Mouse (Mus musculus): ENCODE measurements around the gene Ift122. TPM values are rescaled to one million over a fixed set of nuclear protein-coding genes. Genes with fewer than 3 reads are reported as not detected.
A peak's percentile ranks its signal among the peaks of the same experiment; 100 is the strongest.

The Ift122 gene
- polyA plus RNA-seq, 1 experiment from 2014 or later, result 20.4 TPM

DNA sequence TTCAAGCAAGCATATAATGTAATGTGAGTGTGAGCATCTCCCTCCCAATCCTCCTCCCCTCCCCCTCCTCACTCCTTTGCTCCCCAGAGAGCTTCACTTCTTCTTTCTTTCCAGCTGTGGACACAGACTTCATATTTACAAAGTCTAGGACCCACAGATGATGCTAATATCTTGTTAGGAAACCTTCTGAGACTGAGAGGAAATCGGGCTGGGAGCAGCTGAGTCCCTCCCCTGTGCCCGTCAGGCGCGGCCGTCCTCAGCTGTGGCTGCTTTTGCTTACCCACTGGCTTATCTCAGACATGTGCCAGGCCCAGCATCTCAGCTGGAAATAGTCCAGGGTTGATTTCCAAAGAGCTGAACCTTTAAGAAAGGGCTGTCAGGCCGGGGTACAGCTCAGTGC is 93.1 kb downstream of the Ift122 start:
- Histone ChIP-seq H3K4me3 (ENCODE audit: low read depth, low read length) (no peak overlapping the region), H3K9me3 (ENCODE audit: control insufficient read depth, low read length) (peaks cover 2% of the 10 kb centered on the region; the same call in 1 of the 2 replicates), H3K4me2 (ENCODE audit: low read depth, low read length) (no peak overlapping the region), H3K27me3 (replicated peaks; ENCODE audit: control insufficient read depth, insufficient read depth, low read length) (no peaks in the 10 kb centered on the region), H3K9ac (ENCODE audit: low read depth, low read length) (no peak overlapping the region), H3K36me3 (ENCODE audit: control insufficient read depth, insufficient read depth, low read length) (no peaks in the 10 kb centered on the region), H3K4me1 (ENCODE audit: control insufficient read depth, insufficient read depth, low read length) (peaks cover 6% of the 10 kb centered on the region; the same call in 1 of the 2 replicates), H3K27ac (replicated peaks; ENCODE audit: low read depth, low read length) (no peak overlapping the region; the same call in 1 of the 2 replicates)
- ATAC-seq (ENCODE audit: low read depth) (no peak; the same call in 1 of the 2 replicates), DNase-seq (ENCODE audit: low spot score) (peak; percentile 24)
- 48% methylated on average over 6 of the region's 6 CpGs for WGBS

DNA sequence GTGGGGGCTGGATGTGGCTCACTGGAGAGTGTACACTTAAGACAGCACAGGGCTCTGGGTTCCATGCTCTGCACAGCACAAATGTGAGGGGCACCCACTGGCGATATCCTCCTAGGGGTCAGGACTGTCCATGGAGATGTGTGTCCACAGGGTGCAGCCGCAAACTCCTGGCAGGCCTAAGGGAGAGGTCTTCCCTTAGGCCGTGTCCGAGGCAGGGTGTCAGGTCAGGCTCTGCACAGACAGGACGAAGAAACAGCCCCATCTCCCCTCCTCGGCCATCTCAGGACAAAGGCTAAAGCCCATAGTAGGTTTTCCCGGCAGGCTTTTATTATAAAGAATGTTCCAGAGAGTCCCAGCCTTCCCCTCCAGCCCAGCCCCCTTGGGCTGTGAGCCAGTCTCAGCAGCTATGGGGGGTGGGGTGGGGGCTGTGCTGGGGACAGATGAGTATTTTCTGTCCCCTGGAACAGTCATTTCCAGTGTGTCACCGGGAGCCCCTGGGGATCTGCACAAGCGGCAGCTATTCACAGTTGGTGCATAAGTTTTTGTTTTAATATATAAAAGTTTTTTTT is 101.3 kb downstream of the Ift122 start:
- WGBS, result 66% methylated on average over 9 of the region's 9 CpGs
- no peak for ATAC-seq (ENCODE audit: low read depth)
- peak overlapping the region; percentile 33; the same call in 1 of the 2 replicates for H3K27ac ChIP-seq (replicated peaks; ENCODE audit: low read depth, low read length)
- peaks cover 6% of the 10 kb centered on the region; the same call in 1 of the 2 replicates for H3K9me3 ChIP-seq (ENCODE audit: control insufficient read depth, low read length)
- H3K4me2 ChIP-seq (ENCODE audit: low read depth, low read length), result no peak overlapping the region
- H3K4me3 ChIP-seq (ENCODE audit: low read depth, low read length), result no peak overlapping the region
- no peaks in the 10 kb centered on the region for H3K27me3 ChIP-seq (replicated peaks; ENCODE audit: control insufficient read depth, insufficient read depth, low read length)
- H3K9ac ChIP-seq (ENCODE audit: low read depth, low read length), result no peak overlapping the region
- no peak for DNase-seq (ENCODE audit: low spot score)
- H3K4me1 ChIP-seq (ENCODE audit: control insufficient read depth, insufficient read depth, low read length), result peaks cover 28% of the 10 kb centered on the region
- H3K36me3 ChIP-seq (ENCODE audit: control insufficient read depth, insufficient read depth, low read length), result peaks cover 3% of the 10 kb centered on the region; the same call in 1 of the 2 replicates

DNA sequence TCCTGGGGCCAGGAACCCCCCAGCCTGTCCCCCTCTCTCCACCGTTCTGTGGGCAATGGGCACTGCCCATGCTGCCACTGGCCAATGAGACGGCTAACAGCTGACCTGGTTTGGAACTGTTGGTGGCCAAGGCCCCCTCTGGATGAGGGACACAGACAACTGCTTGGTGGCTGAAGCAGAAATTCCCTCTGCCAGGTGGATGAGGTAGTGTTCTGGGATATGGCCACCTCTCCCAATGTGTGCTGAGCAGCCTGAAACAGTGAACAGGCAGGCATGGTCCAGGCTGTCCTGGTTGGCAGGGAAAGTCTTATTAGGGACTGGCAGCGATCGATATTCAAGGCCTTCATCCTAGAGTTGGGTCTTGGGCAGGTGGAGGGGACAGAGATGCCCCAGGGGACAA is 101.9 kb downstream of the Ift122 start:
- peaks cover 8% of the 10 kb centered on the region for H3K36me3 ChIP-seq (ENCODE audit: control insufficient read depth, insufficient read depth, low read length)
- H3K9ac ChIP-seq (ENCODE audit: low read depth, low read length), result no peak overlapping the region
- peaks cover 6% of the 10 kb centered on the region; the same call in 1 of the 2 replicates for H3K9me3 ChIP-seq (ENCODE audit: control insufficient read depth, low read length)
- H3K27ac ChIP-seq (replicated peaks; ENCODE audit: low read depth, low read length), result no peak overlapping the region
- H3K4me1 ChIP-seq (ENCODE audit: control insufficient read depth, insufficient read depth, low read length), result peaks cover 30% of the 10 kb centered on the region
- no peak overlapping the region for H3K4me3 ChIP-seq (ENCODE audit: low read depth, low read length)
- ATAC-seq (ENCODE audit: low read depth) (no peak), DNase-seq (ENCODE audit: low spot score) (no peak)
- H3K27me3 ChIP-seq (replicated peaks; ENCODE audit: control insufficient read depth, insufficient read depth, low read length), result no peaks in the 10 kb centered on the region
- H3K4me2 ChIP-seq (ENCODE audit: low read depth, low read length), result no peak overlapping the region
- WGBS, result 83% methylated on average over 4 of the region's 4 CpGs

DNA sequence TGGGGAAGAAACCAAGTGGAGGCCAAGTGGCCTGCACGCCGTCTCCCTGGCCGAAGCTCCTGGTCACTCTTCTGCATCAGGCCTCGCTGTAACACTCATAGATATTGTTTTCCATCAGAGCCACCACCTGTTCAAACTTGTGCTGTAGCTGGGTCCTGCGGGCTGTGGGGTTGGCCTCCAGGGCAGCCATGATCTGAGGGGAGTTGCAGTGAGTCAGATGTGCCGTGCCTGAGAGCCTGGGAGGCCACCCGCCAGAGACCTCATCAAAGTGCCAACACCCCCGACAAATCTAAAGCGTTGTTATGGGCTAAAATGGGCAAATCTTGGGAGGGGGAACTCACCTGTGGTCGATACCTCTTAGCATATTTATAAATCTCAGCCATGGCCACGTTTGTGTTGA is 102.4 kb downstream of the Ift122 start:
- Histone ChIP-seq H3K9me3 (ENCODE audit: control insufficient read depth, low read length) (peaks cover 6% of the 10 kb centered on the region; the same call in 1 of the 2 replicates), H3K9ac (ENCODE audit: low read depth, low read length) (no peak overlapping the region), H3K36me3 (ENCODE audit: control insufficient read depth, insufficient read depth, low read length) (peaks cover 11% of the 10 kb centered on the region), H3K4me3 (ENCODE audit: low read depth, low read length) (no peak overlapping the region), H3K27ac (replicated peaks; ENCODE audit: low read depth, low read length) (no peak overlapping the region; the same call in 1 of the 2 replicates), H3K4me1 (ENCODE audit: control insufficient read depth, insufficient read depth, low read length) (peaks cover 30% of the 10 kb centered on the region), H3K4me2 (ENCODE audit: low read depth, low read length) (no peak overlapping the region), H3K27me3 (replicated peaks; ENCODE audit: control insufficient read depth, insufficient read depth, low read length) (no peaks in the 10 kb centered on the region)
- WGBS, result 68% methylated on average over 11 of the region's 11 CpGs
- DNase-seq (ENCODE audit: low spot score), result no peak
- ATAC-seq (ENCODE audit: low read depth), result no peak

DNA sequence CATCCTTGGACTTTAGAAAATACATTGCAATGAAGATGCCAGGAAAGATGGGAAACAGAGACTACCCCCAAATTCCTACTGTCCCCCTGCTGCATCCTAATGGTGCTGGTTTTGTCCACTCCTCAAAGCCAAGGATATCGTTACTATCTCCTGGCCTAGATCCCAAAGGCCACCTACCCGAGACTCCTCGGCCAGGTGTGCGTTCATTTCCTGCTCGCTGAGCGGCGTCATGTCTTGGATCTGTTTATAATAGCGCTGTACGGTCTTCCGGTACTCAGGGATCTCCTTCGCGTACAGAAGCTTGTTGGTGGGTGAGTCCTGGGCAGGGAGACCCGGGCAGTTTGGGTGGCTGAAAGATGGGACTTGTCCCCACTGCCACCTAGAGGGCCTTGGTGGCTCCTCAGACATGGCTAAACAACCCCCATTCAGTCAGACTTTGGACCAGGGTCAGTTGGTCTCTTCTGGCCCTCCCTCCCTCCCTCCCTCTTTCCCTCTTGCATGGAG is 103.2 kb downstream of the Ift122 start:
- H3K9ac ChIP-seq (ENCODE audit: low read depth, low read length), result no peak overlapping the region
- ATAC-seq (ENCODE audit: low read depth), result no peak
- H3K9me3 ChIP-seq (ENCODE audit: control insufficient read depth, low read length), result peaks cover 4% of the 10 kb centered on the region; the same call in 1 of the 2 replicates
- H3K4me2 ChIP-seq (ENCODE audit: low read depth, low read length), result no peak overlapping the region
- 76% methylated on average over 13 of the region's 13 CpGs for WGBS
- peaks cover 11% of the 10 kb centered on the region for H3K36me3 ChIP-seq (ENCODE audit: control insufficient read depth, insufficient read depth, low read length)
- no peak overlapping the region for H3K27ac ChIP-seq (replicated peaks; ENCODE audit: low read depth, low read length)
- H3K27me3 ChIP-seq (replicated peaks; ENCODE audit: control insufficient read depth, insufficient read depth, low read length), result no peaks in the 10 kb centered on the region
- DNase-seq (ENCODE audit: low spot score), result no peak
- H3K4me3 ChIP-seq (ENCODE audit: low read depth, low read length), result no peak overlapping the region
- H3K4me1 ChIP-seq (ENCODE audit: control insufficient read depth, insufficient read depth, low read length), result peaks cover 30% of the 10 kb centered on the region

DNA sequence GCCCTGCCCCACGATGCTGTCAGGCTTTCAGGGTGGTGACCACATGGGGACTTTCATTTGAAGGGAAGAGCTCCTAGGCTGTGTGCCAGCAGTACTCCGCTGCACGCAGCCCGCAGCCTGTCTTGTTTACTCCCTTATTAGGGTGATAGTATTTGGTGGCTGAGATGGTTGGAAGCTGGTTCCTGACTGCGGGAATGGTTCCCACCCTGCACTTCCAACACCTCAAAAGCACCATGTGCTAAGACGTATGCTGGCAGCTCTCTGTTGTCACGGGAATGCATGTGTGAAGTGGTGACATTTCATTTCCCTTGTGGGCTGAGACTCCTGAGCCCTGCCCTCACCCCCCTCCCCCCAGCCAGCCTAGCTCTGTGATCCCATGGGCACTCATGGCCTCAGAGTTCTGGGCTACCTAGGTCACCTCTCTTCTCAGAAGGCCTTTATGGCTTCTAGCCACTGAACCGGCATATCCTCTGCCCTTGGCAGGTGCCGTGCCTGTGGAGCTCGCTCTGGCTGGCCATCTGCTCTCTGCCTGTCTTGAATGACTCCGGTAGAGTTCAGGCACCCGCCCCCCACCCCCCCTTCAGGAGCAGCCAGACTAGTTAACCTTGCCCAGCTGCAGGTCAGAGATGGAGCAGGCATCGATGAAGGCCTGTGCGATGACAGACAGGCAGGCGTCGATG is 103.8 kb downstream of the Ift122 start:
- Histone ChIP-seq H3K36me3 (ENCODE audit: control insufficient read depth, insufficient read depth, low read length) (peaks cover 11% of the 10 kb centered on the region), H3K4me3 (ENCODE audit: low read depth, low read length) (no peak overlapping the region), H3K4me2 (ENCODE audit: low read depth, low read length) (no peak overlapping the region), H3K4me1 (ENCODE audit: control insufficient read depth, insufficient read depth, low read length) (peaks cover 30% of the 10 kb centered on the region), H3K9ac (ENCODE audit: low read depth, low read length) (no peak overlapping the region), H3K9me3 (ENCODE audit: control insufficient read depth, low read length) (no peaks in the 10 kb centered on the region), H3K27ac (replicated peaks; ENCODE audit: low read depth, low read length) (peak overlapping the region; percentile 61; the same call in 1 of the 2 replicates), H3K27me3 (replicated peaks; ENCODE audit: control insufficient read depth, insufficient read depth, low read length) (no peaks in the 10 kb centered on the region)
- WGBS, result 26% methylated on average over 16 of the region's 16 CpGs
- ATAC-seq (ENCODE audit: low read depth), result no peak
- peak; percentile 75 for DNase-seq (ENCODE audit: low spot score)

DNA sequence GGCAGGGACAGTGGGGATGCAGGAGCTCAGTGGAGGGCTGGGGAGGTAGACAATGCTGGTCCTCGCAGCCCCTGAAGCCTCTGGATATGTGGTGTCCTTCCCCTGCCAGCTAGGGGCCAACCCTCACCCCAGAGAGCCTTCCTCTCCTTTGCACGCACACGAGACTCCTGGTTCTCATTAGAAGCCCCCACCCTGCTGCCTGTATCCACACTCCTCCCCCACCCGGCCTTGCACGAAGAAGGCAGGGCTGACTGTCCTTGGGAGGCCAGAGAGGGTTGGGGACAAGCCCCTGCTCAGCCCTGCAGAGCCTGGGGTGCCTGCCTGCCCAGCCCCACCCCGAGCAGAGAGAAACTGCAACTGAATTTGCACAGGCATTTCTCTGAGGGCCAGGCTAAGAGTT is 104.4 kb downstream of the Ift122 start:
- DNase-seq (ENCODE audit: low spot score) (peak; percentile 44), ATAC-seq (ENCODE audit: low read depth) (0 out of 2 replicates have a peak, but pooled peaks have one; percentile 16)
- peaks cover 30% of the 10 kb centered on the region for H3K4me1 ChIP-seq (ENCODE audit: control insufficient read depth, insufficient read depth, low read length)
- 21% methylated on average over 6 of the region's 6 CpGs for WGBS
- H3K4me2 ChIP-seq (ENCODE audit: low read depth, low read length), result no peak overlapping the region
- no peaks in the 10 kb centered on the region for H3K27me3 ChIP-seq (replicated peaks; ENCODE audit: control insufficient read depth, insufficient read depth, low read length)
- H3K9ac ChIP-seq (ENCODE audit: low read depth, low read length), result 0 out of 2 replicates have a peak overlapping the region, but pooled peaks have one; percentile 11
- H3K27ac ChIP-seq (replicated peaks; ENCODE audit: low read depth, low read length), result peak overlapping the region; percentile 61
- peaks cover 15% of the 10 kb centered on the region for H3K36me3 ChIP-seq (ENCODE audit: control insufficient read depth, insufficient read depth, low read length)
- no peak overlapping the region for H3K4me3 ChIP-seq (ENCODE audit: low read depth, low read length)
- H3K9me3 ChIP-seq (ENCODE audit: control insufficient read depth, low read length), result no peaks in the 10 kb centered on the region

DNA sequence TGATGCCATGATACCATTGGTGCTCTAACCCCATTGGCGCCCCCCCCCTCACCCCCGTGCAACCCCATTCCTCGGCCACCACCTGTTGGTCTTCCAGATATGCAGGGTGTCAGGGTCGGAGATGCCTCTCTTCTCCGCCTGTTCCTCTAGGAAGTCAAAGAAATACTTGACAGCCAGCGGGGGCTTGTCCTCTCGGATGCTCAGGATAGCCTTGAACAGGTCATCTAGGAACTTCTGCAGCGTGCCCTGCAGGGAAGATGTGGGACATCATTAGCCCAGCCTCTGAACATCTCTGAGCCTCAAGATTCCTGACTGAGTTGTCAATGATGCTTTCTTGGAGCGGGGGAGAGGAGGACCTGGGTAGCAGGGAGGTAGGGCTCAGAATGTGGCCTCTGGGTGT is 105.2 kb downstream of the Ift122 start:
- H3K4me3 ChIP-seq (ENCODE audit: low read depth, low read length), result no peak overlapping the region
- peaks cover 16% of the 10 kb centered on the region for H3K36me3 ChIP-seq (ENCODE audit: control insufficient read depth, insufficient read depth, low read length)
- no peak overlapping the region for H3K9ac ChIP-seq (ENCODE audit: low read depth, low read length)
- WGBS, result 88% methylated on average over 9 of the region's 9 CpGs
- H3K4me1 ChIP-seq (ENCODE audit: control insufficient read depth, insufficient read depth, low read length), result peaks cover 30% of the 10 kb centered on the region
- no peaks in the 10 kb centered on the region for H3K27me3 ChIP-seq (replicated peaks; ENCODE audit: control insufficient read depth, insufficient read depth, low read length)
- ATAC-seq (ENCODE audit: low read depth) (no peak), DNase-seq (ENCODE audit: low spot score) (no peak)
- no peaks in the 10 kb centered on the region for H3K9me3 ChIP-seq (ENCODE audit: control insufficient read depth, low read length)
- H3K4me2 ChIP-seq (ENCODE audit: low read depth, low read length), result no peak overlapping the region
- H3K27ac ChIP-seq (replicated peaks; ENCODE audit: low read depth, low read length), result peak overlapping the region; percentile 61
